Mouse (Mus musculus) frontal cortex, postnatal 25 days (tissue): ENCODE measurements around the gene Bmp10.

Source experiments
- DNase-seq, 2 experiments: peaks; one replicate each; pipeline ENCODE4 v3.0.0; 2022; ENCODE audit warnings: low spot score in 2 of 2

Gene Bmp10

DNA sequence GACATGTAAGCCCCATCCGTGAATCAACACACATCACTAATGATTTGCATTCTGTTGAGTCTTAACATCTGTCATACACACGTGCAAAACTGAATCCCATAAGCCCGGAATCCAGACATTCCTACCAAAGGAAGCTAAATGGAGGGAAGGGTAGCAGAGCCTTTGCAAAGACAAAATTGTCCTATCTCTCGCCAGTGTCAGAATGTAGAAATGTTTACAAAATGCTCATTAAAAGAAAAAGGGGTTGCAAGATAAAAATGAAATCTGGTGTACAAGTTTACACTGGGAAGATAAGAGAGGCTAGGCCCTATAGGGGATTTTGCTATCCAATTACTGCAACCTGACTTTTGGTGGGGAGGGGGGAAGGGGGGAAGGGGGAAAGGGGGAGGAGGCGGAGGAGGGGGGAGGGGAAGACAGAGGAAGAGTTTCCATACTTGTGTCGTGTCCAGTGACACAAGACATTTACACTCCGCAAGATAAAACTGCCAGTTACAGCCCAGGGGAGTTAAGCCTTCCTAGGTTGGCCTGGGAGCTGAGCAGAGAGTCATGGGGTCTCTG is at the start of gene Bmp10:
Gene Bmp10, plus strand, starts transcription at position 508 of the 558 bp plus-strand sequence.
- no peak for DNase-seq

DNA sequence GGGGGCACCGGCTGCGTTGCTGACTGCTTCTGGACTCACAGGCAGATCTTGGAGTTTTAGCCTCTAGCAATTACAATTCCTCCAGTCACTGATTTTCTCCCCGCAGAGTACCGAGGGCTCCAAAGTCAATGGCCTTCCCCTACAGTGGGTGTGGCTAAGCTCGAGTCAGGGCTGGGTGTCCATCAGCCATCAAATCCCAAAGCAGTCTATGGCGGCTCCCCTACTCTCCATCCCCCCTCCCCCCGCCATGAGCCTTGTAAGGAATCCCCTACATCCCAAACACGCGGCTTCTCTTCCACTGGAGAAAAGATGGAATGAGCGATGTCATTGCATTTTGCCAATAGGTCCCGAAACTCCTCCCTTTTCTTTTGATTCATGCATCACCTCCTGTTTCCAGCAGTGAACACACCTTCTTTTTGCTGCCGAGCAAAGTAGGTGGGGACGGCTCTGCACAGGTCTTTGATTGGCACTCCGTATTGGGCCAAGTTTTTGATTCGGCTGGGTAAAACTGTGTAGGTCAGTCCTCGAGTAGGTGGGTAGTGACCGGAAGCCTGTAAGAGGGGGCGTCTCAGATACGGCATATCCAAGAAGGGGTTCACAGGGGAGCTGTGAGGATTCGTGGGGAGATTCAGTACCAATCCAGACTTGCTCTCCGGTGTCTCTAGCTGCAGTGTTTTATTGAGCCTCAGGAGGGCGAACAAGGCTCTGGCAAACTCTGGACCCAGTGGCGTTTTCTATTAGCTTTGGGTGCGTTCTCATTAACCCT is 44.7 kb upstream of the Bmp10 start:
- DNase-seq: no peak

DNA sequence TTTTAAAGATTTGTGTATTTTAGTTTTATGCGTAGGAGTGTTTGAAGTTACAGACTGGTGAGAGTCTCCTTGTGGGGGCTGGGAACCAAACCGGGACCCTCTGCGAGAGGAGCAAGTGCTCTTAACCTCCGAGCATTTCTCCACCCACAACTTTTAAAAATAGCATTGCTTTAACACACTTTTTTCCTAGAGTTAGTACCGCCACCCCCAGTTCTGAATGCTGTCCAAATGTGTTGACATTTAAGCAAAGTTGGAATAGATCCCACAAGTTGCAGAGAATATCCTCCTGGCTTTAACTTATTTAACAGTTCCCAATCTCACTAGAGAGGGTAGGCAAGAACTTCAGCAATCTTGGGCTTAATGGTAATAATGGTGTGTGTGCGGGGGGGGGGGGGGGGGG is 44.0 kb upstream of the Bmp10 start:
- DNase-seq: no peak

DNA sequence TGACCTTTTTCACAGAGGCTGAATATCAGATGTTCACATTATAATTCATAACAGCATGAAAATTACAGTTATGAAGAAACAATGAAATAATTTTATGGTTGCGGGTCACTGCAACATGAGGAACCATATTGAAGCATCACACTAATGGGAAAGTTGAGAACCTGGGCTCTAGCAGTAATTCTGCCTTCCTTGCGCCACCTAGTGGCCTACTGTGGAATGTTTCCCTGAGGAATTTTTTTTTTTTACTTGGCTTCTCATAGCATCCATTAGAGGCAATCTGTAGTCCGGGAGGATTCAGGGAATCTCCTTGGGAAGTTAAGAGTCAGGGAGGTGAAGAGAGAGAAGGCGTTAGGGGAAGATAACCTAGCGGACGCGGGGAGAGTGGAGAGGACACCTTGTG is 42.6 kb upstream of the Bmp10 start:
- peak; percentile 49 to 71 for DNase-seq

DNA sequence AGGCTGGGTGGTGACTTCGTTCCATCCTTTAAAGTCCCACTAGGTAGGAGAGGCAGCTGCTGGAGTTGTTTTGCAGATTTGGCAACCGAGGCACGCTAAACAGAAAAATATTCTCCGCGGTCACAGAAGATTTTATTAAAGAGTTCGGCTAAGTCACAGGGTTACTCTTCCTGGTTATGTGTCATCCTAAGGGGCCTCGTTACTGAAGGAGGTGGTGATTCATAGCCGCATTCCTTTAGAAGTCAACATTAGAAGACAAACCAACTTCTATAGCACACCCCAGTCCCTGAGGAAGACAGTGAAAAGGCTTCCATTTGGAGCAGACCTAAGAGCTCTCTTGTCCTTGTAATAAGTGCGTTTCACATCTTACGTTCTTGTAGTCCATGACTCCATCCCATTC is 42.1 kb upstream of the Bmp10 start:
- DNase-seq: no peak

DNA sequence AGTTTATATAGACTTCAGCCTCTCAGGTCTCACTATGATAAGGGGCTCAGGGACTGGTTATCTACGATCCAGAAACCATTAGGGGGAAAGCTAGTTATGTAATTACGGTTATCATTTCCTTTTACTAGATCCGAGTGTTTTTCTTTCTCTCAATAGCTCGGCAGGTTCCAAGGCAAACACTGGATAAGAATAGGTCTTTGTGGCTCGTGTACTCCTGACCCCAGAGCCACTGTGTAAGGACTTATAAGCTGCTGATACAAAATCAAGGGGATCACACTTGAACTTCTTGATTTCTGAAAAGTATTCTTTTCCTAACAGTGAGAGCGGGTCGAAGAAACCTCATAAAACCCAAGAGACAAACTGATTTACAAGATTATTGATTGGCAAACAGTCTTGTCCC is 39.9 kb upstream of the Bmp10 start, which contains the start of gene Gkn3:
Gene Gkn3, minus strand, starts transcription at position 59 of the 400 bp plus-strand sequence.
- DNase-seq: no peak

DNA sequence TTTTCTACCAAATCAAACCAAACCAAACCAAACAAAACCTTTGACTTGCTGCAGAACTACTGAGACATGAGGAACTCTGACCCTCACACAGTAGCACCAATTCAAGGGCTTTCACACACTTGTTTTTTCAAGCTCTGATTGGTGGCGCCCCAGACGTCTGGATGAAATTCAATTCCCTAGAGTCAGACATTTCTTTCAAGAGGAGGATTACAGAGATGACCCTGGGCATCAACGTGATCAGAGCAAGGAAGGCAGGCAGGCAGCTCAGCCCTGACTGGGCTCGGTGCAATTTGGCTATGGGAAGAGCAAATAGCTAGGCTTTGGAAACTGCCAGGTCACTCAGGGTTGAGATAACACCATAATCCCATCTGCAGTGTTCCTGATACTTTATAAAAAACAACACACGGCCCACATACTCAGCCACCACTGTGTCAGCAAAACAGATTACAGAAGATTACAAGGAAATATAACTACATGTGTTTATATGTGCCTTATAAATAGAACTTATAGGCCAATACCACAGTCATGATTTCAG is 39.3 kb upstream of the Bmp10 start:
- no peak for DNase-seq

DNA sequence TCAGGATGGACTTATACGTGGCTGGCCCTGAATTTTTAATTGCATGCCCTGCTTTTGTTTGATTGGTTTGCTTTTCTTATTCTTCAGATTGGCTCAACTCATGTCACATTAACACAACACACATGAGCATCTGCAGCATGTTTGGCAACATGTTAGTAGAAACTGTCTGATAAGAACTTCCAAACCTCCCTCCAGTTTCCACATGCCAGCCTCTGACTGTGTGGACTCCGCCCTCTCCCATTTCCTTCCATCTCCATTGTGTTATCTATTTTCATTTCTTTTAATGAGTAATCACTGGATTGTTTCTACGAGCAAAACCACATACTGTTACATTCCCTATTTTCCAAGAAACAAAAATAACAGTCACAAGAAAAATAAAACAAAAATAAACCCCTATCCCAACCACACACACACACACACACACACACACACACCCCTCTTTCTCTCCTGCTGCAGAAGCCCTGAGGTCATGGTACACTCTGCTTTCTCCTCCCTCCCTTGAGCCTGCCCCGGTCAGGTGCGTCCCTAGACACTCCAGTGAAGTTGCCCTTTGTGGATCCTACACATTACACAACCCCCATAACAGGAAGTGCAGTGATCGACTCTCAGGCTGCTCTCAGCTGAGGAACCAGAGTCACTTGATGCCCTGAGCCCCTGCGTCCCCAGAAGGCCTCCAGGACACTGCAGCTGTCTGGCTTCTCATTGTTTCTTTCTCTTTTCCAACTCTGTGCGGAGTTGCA is 35.2 kb upstream of the Bmp10 start:
- DNase-seq: no peak

DNA sequence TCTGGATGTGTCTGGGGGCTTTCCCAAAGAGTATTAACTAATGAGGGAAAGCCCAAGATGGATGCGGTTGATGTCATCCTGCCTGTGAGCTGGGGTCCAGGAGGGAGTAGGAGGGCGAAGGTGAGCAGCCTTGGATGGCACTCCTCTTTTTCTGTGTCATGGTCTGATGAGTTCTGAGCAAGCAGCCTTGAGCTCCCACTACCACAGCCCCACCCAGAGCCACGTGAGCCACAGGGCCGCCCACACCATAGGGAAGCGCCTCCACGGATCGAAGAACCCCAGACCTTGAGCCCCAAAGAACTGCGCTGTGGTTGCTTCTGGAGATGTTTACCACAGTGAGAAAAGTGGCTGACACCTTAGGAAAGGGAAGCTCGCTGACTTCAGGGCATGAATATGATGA is 34.0 kb upstream of the Bmp10 start:
- DNase-seq: no peak

DNA sequence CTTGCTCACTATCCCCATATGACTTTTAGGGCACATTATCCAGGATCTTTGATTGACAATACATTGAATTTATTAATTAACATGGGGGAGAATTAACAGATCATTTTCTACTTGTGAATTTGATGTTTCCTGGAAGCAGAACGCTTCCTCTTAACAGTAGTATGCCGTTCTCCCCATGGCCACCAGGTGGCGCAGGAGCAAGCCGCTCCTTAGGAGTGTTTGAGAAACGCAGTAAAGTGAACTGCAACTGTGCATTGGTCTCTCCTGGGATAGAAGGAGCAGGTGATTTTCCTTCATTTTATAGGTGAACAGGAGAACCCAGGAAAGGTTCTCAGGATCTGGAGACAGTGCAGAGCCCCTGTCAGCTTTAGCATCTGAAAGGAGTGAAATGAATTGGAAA is 29.7 kb upstream of the Bmp10 start:
- DNase-seq: peak; percentile 63 to 68

DNA sequence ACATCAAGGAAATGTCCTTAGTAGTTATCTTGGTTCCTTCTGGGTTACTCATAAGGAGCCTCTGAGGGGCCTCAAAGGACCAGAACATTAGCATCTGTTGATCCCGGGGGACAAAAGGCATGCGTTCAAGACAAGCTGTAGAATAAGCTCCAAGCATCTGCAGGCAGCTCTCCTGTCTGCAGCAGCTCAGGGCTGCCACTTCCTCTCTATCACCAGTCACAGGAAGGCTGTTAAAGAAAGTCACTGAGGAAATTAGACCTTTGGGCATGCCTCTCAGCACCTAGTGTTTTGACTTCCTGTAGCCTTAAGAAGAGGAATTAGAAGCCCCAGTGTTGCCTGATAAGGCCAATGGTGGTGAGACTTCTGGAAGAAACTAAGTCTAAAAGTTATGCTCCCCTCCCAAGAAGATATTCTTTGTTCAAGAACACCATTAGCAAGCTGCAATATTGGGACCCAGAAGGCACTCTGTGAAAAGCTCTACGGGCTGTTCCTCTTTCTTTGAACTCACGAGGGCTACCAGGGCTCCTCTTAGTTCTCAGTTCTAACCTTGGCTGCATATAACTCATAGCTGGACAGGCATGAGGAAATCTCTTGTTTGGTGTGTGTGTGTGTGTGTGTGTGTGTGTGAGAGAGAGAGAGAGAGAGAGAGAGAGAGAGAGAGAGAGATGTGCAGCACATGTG is 28.8 kb upstream of the Bmp10 start:
- DNase-seq: no peak

DNA sequence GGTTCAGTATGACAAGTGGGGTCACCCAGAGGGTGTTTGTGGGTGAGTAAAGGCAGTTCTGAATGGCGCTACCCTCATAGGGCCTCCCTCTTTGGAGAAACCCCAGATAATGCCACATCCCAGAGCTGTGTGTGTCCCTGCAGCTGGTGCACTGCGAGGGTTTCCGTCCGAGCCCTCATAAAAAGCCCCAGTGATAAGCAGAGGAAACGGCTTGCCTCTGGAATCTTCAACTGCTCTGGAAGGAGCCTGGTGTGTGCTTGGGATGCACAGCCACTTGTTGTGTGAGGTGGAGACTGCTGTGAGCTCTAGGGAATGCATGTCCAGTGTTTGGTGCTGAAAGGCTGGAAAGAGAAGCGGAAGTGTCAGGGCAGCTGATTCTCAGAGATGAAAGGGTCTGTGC is 27.3 kb upstream of the Bmp10 start:
- no peak for DNase-seq

DNA sequence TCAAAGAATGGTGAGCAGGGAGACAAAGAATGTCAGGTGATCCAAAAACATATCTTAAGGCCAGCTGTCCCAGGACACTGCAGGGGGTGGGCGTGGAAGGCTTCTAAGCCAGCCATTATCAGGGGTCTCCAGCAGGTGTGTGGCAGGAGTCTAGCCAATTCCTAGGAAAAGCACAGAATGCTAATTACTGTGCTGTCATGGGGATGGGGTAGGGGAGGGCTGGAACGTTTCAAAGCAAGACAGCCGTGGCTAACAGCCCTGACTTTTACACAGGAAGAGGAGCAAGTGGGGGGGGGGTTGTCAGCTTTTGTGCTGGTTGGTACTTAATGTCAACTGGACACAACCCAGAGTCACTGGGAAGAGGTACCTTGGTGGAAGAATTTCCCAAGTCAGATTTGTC is 16.8 kb upstream of the Bmp10 start:
- DNase-seq: no peak

DNA sequence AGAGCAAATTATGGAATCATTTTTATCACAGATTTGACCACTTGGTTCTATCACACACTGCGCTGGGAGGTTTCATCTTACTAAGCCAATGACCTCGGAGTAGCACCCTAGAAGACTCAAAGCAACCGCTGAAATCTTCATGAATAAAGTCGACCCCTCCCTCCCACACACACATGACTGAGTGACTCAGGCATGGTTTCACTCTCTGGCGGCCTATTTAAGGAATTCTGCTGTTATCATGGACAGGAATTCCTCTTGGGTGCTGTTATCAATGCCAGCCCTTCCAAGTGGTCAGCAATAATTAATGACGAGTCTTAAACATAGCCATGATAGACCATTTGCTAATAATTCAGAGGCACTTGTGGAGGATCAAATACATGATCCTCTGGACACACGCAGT is 6.5 kb upstream of the Bmp10 start:
- no peak for DNase-seq

DNA sequence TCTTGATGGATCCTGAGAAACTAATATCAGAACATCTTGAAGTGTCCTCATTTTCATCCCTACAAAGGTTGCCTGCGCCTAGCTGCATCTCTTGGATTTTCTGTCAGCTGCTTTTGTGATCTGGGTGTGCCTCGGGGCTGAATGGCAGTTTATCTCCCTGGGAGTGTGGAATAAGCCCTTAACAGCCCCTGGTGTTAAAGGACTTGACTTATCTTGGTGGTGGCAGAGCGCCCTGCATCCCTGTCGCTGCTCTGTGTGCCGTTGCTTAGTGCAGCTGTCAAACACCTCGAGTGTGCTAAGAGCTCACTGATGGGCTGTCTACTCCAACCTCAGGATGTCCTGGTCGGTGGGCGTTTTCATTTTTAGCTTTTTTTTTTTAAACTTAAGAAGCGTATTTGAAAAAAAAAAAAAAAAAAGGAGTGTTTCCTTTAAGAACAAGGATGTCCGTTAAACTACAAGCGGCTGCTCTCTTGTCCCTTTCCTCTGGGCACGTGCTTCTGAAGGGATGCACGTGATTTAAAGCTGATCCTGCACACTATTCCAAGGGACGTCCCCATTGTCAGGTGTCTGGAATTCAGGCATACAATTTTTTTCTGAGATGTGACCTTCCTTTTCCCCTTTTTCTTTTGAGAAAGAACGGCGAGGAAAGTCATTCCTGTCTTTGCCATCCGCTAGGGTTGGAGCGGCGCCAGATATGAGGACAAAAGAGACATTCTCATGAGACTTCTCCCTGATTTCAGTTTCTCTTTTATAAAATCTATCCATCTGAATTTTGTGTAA is 4.6 kb upstream of the Bmp10 start:
- DNase-seq: no peak

DNA sequence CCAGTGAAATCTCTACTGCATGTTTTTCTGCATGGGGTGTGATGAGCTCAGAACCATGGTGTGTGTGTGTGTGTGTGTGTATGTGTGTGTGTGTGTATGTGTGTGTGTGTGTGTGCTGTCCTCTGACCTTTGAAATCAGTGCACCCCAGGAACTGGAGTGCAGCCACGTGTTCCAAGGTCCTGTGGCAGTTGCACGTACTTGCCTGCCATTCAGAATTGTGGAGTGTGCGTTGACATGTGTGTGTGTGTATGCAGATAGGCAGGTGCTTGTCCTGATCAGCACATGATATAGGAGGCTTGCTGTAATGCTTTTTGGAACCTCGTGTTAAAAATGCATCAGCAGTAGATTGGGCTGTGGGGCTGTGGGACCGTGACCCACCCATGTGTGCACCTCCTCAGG is 1.8 kb upstream of the Bmp10 start:
- no peak for DNase-seq

DNA sequence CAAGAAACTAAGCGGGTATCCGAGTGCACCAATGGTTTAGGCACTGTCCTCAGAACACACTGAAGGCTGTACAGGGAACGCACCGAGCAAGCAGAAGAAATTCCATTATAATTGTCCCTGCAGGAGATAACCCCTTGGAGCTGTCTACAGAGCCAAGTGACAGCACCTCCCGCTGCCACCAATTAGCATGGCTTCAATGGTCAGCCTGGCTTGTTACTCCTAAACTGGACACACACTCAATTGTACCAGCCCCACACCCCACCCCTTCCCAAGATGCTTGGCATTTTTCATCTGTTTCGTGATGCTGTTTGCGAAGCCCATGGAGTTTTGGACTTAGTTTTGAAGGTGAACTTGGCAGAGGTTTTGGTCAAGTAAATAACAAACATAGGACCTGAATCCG is 1.2 kb upstream of the Bmp10 start:
- DNase-seq: no peak

DNA sequence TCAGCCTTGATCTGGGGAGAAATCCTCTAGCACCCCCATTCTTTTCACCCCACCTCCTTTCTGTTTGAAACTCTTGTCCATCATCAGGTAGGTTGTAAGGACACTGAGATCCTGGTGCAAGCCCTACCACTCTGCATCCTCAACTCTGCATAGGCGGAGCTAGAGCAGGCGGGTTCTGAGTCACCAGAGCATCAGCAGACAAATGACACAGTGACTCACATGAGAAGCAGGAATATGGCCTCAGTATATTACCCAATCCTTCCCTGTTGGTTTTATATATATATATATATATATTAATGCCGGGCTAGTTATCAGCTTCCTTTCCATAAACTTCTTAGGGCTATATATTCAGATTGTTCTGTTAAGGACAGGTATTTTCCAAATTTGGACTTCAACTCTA is 7.0 kb downstream of the Bmp10 start:
- no peak for DNase-seq

DNA sequence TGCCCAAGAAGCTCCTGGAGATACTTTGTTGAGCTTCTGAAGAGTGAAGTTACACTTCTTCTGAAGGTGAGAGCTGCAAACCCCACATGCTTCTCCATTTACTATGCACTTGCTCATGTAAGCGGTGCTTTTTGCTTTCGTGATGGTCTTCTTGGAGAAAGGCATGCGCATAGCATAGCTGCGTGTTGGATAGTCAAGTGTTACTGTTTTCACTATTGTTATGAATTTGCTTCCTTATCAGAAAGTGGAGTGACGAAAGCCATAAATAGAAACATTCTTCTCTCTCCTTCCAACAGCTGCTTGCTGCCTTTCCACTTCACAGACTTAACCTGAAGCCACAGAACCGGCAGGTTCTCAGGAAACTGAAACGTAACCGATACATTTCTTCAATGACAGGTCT is 8.0 kb downstream of the Bmp10 start:
- DNase-seq: no peak

DNA sequence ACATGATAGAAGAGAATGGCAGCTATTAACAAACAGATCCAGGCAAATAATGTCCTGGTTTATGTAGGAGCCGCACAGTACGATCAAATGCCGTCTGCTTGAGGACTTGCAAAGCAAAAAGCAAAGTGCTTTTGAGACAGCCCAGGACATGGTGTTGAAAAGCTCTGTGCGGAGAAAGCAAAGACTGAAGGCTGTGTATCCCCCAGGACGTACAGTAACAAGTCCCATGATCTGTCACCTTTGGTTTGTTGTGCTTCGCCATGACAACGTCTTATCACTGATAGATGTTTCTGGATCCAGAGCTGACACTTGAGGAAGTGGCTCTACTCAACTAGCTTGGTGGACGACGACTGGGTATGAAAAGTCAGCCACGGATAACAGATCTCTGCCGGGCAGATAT is 14.5 kb downstream of the Bmp10 start:
- DNase-seq: no peak

DNA sequence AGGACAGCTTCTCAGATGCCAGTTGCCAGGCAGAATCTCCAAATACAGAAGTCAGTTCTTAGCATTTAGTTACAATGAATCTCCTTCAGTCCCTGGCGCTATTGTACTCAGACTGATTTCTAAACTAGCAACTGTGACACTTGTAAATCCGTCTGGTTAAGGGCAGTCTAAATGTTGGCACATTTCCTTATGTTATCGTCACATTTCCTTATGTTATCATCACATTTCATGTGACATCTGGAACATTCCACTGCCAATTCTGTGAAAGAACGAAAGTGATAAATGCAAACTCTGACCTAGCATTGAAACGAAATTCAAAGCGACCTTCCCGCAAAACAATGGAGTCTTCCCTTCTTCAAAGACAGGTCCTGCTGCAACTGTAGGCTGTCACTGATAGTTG is 16.4 kb downstream of the Bmp10 start:
- DNase-seq: no peak
